Mouse (Mus musculus) forebrain, embryonic 16.5 days (tissue): Measurements from ENCODE around the gene Gpr19. TPM values are rescaled to one million over a fixed set of nuclear protein-coding genes. Genes with fewer than 3 reads are reported as not detected.

ENCODE experiments used
- ATAC-seq: fragments of 200-750 bp; cut with Nextera tagmentation; 2 replicates; pipeline ENCODE4 v1.8.0; 2017; ENCODE audit warnings: mild to moderate bottlenecking, moderate library complexity
- H3K27ac ChIP-seq: fragments of 300-500 bp; sonication (generic); 2 replicates; pipeline ENCODE4 v1.5.1; 2014; ENCODE audit warnings: low read length, control low read depth
- H3K27me3 ChIP-seq: fragments of 300-500 bp; sonication (generic); replicated peaks from 2 replicates; pipeline ENCODE4 v1.6.1; 2014; ENCODE audit warnings: low read length; ENCODE audit not compliant: control insufficient read depth, insufficient read depth
- H3K36me3 ChIP-seq: fragments of 300-500 bp; sonication (generic); 2 replicates; pipeline ENCODE4 v1.6.1; 2014; ENCODE audit not compliant: control insufficient read depth, insufficient read depth
- H3K4me1 ChIP-seq: fragments of 300-500 bp; sonication (generic); replicated peaks from 2 replicates; pipeline ENCODE4 v1.6.1; 2014; ENCODE audit warnings: low read length; ENCODE audit not compliant: control insufficient read depth, insufficient read depth
- H3K4me2 ChIP-seq: fragments of 300-500 bp; sonication (generic); 2 replicates; pipeline ENCODE4 v1.6.1; 2014; ENCODE audit warnings: mild to moderate bottlenecking, low read length, control low read depth
- H3K4me3 ChIP-seq: fragments of 300-500 bp; sonication (generic); replicated peaks from 2 replicates; pipeline ENCODE4 v1.5.1; 2014; ENCODE audit warnings: mild to moderate bottlenecking, low read length, control low read depth
- H3K9ac ChIP-seq: fragments of 300-500 bp; sonication (generic); replicated peaks from 2 replicates; pipeline ENCODE4 v1.6.1; 2014; ENCODE audit warnings: low read depth, low read length, control low read depth
- H3K9me3 ChIP-seq: fragments of 300-500 bp; sonication (generic); 2 replicates; pipeline ENCODE4 v1.6.1; 2016; ENCODE audit warnings: low read length; ENCODE audit not compliant: control insufficient read depth
- WGBS: fragments of 180-500 bp; shearing (Covaris S2); extraction: QIAGEN DNeasy Blood & Tissue Kit; methylation state at CpG from one replicate; pipeline ENCODE4 v1.1.7; 2014; 5-methylcytosine and 5-hydroxymethylcytosine counted together
- polyA plus RNA-seq: library from polyadenylated mRNA; unstranded; fragments of >200 nt; fragmentation: Nextera tagmentation; extraction: Ambion mirVana; gene quantifications from 2 replicates; pipeline ENCODE4 v1.2.1, GENCODE M21; 2015

The Gpr19 gene
- polyA plus RNA-seq, 1 experiment from 2014 or later, result 48.9 TPM

GRCm38 (mm10) chr6:134822844-134823243 is 75.5 kb downstream of the Gpr19 start:
- no peak overlapping the region for H3K9ac ChIP-seq
- 70% methylated on average over 10 of the region's 10 CpGs for WGBS

GRCm38 (mm10) chr6:134820411-134820810 is 78.0 kb downstream of the Gpr19 start:
- Histone ChIP-seq H3K27me3 (no peaks in the 10 kb centered on the region), H3K9ac (no peak overlapping the region), H3K4me3 (no peak overlapping the region), H3K4me2 (no peak overlapping the region), H3K36me3 (no peaks in the 10 kb centered on the region), H3K9me3 (no peaks in the 10 kb centered on the region), H3K27ac (no peak overlapping the region), H3K4me1 (no peaks in the 10 kb centered on the region)
- ATAC-seq, result no peak
- 71% methylated on average over 6 of the region's 6 CpGs for WGBS

More at GRCm38 (mm10) chr6:134822844-134823243, 75.5 kb downstream of the Gpr19 start:
- no peak overlapping the region for H3K4me2 ChIP-seq
- H3K4me1 ChIP-seq, result no peaks in the 10 kb centered on the region
- no peak overlapping the region for H3K4me3 ChIP-seq
- ATAC-seq, result no peak
- no peaks in the 10 kb centered on the region for H3K36me3 ChIP-seq
- H3K27ac ChIP-seq, result no peak overlapping the region
- no peaks in the 10 kb centered on the region for H3K27me3 ChIP-seq
- no peaks in the 10 kb centered on the region for H3K9me3 ChIP-seq

GRCm38 (mm10) chr6:134819741-134820140 is 78.6 kb downstream of the Gpr19 start:
- H3K4me1 ChIP-seq, result no peaks in the 10 kb centered on the region
- no peak overlapping the region for H3K4me3 ChIP-seq
- H3K27ac ChIP-seq, result no peak overlapping the region
- no peaks in the 10 kb centered on the region for H3K9me3 ChIP-seq
- no peak for ATAC-seq
- no peak overlapping the region for H3K4me2 ChIP-seq
- H3K27me3 ChIP-seq, result no peaks in the 10 kb centered on the region
- H3K36me3 ChIP-seq, result no peaks in the 10 kb centered on the region
- WGBS, result 60% methylated on average over 5 of the region's 5 CpGs
- H3K9ac ChIP-seq, result no peak overlapping the region

Other genes with a start within 250 kb of the Gpr19 start
- 7.0 and 9.7 TPM in 2 replicates for gene Dusp16, start 106.0 kb downstream of the Gpr19 start, polyA plus RNA-seq
- 3.8 and 4.3 TPM in 2 replicates for gene Crebl2, start 68.4 kb downstream of the Gpr19 start, polyA plus RNA-seq
- gene Cdkn1b, start 21.8 kb upstream of the Gpr19 start, polyA plus RNA-seq, result 39.4 and 50.8 TPM in 2 replicates
- gene Apold1, start 83.1 kb upstream of the Gpr19 start, polyA plus RNA-seq, result 4.2 and 4.8 TPM in 2 replicates
- gene Ddx47, start 113.0 kb upstream of the Gpr19 start, polyA plus RNA-seq, result 90.4 and 96.9 TPM in 2 replicates
- 0.37 and 0.81 TPM in 2 replicates for gene Gprc5a, start 167.1 kb upstream of the Gpr19 start, polyA plus RNA-seq
- gene Gprc5d, start 219.7 kb upstream of the Gpr19 start, polyA plus RNA-seq, result not detected in 2 replicates